Mouse (Mus musculus): Measurements from ENCODE around the gene Dip2b.

- no peak for TF ChIP-seq CTCF (IDR thresholded peaks at IDR 0.05)
- no peak for TF ChIP-seq POLR2A (IDR thresholded peaks at IDR 0.05; ENCODE audit: insufficient read depth, low read depth, low read length)
Observed at GRCm38 (mm10) chr15:100213339-100213738, 174.9 kb downstream of the Dip2b start.
